Mouse (Mus musculus) E14TG2a.4 (cell line): ENCODE measurements around the gene Traf4.

Source experiments
- H3K27me3 ChIP-seq: 2 replicates; pipeline ENCODE4 v1.6.1; 2014; ENCODE audit warnings: low read length, control low read depth; ENCODE audit not compliant: insufficient read depth
- H3K36me3 ChIP-seq: 2 replicates; pipeline ENCODE4 v1.6.1; 2014; ENCODE audit warnings: low read length, control low read depth; ENCODE audit not compliant: insufficient read depth
- H3K4me1 ChIP-seq: replicated peaks from 2 replicates; pipeline ENCODE4 v1.6.1; 2014; ENCODE audit warnings: low read depth, low read length, control low read depth
- H3K4me3 ChIP-seq: replicated peaks from 2 replicates; pipeline ENCODE4 v1.5.1; 2014; ENCODE audit warnings: mild to moderate bottlenecking, low read length
- H3K9me3 ChIP-seq: 2 replicates; pipeline ENCODE4 v1.6.1; 2014; ENCODE audit warnings: low read length, control low read depth
- CTCF ChIP-seq: conservative IDR thresholded peaks from 2 replicates; pipeline ENCODE4 v1.5.1; 2014; ENCODE audit warnings: low read length
- NANOG ChIP-seq: IDR thresholded peaks from 2 replicates; pipeline ENCODE4 v1.6.1; 2014; ENCODE audit warnings: borderline replicate concordance, low read length, mixed read lengths
- POU5F1 ChIP-seq: IDR thresholded peaks from 2 replicates; pipeline ENCODE4 v1.6.1; 2014; ENCODE audit warnings: low read length, borderline replicate concordance

The Traf4 gene

DNA sequence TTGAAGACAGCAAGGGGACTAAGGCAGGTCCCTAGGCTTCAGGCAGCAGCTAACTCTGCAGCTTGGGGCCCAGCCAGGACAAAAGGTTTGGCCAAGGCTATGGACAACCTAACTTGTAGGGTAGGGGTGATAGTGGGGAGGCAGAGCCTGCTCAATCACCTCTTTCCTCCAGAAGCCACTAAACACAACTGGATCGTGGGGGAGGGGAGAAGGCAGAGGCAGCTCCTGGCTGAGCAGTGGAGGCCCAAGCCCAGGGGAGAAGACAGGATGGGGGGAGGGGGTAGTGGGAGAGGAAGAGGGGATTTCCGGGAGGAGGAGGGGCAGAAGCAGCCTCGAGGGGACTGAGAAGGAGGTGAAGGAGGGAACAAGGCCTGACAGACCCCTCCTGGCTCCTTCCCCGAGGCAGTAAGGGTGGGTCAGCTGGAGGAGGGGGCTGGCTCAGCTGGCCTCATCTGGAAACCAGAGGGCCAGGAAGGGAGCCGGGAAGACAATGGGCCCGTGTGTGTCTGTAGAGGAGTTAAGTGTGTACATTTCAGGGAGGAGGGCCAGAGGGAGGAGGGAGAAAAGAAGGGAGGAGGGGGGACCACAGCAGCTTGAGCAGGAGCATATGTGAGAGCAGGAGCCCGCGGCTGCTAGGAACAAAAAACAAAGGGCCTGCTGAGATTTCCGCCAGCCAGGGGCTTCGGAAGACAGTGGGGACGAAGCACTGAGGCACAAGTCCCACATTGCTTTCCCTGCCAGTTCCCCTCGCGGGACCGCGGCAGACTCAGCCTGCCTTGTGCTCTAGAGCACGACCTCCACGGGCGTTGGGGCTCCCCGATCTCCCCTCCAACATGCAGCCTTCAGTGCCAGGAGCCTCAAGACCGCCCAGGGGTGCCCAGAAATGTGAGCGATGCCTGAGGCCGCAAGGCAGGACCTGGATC lies 1.4 kb downstream of the Traf4 start:
- no peak for TF ChIP-seq NANOG
- Histone ChIP-seq H3K9me3 (no peaks in the 10 kb centered on the region), H3K36me3 (peaks cover 57% of the 10 kb centered on the region), H3K4me3 (peak overlapping the region; percentile 98), H3K4me1 (peaks cover 85% of the 10 kb centered on the region), H3K27me3 (no peaks in the 10 kb centered on the region)

DNA sequence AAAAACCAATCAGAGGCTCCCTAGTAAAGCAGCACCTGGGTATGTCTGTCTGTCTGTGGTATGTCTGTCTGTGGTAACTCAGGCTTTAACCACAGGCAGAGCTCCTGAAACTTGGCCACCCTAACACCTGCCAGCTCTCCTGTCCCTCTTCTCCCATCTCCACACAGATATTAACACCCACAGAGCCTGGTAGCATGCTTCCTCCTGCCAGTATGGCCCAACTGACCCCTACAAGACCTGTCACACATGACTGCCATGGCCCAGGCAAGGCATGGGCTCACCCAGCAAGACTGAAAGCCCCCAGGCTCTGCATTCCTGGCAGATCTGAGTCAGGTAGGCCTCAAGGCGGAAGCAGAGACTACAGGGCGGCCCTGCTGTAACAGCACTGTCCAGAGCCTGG lies 2.3 kb downstream of the Traf4 start:
- TF ChIP-seq POU5F1 (no peak), NANOG (no peak), CTCF (no peak)
- Histone ChIP-seq H3K27me3 (no peaks in the 10 kb centered on the region), H3K9me3 (no peaks in the 10 kb centered on the region), H3K4me3 (peak overlapping the region; percentile 98), H3K4me1 (peaks cover 85% of the 10 kb centered on the region), H3K36me3 (peaks cover 66% of the 10 kb centered on the region)

DNA sequence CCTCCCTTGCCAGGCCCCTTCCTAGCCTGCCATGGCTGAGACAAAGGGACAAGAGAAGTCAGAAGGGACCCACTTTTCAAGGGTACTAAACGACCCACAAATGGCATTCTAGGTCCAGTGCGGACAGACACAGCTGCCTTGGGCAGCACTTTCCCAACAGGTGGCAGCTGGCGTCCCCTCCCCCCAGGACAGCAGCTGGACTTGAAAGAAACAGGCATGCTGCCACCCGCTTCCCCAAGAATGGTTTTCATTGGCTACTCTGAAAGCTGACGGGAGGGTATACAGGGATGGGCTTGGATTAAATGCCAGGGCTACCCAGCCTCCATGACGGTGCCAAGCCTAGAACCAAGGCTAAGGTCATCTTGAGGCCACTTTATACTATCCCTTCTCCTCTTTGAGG lies 2.9 kb downstream of the Traf4 start:
- H3K4me3 ChIP-seq = peak overlapping the region; percentile 98
- no peaks in the 10 kb centered on the region for H3K27me3 ChIP-seq
- TF ChIP-seq POU5F1 (no peak), NANOG (no peak), CTCF (no peak)
- H3K36me3 ChIP-seq = peaks cover 66% of the 10 kb centered on the region
- peaks cover 85% of the 10 kb centered on the region for H3K4me1 ChIP-seq
- no peaks in the 10 kb centered on the region for H3K9me3 ChIP-seq

DNA sequence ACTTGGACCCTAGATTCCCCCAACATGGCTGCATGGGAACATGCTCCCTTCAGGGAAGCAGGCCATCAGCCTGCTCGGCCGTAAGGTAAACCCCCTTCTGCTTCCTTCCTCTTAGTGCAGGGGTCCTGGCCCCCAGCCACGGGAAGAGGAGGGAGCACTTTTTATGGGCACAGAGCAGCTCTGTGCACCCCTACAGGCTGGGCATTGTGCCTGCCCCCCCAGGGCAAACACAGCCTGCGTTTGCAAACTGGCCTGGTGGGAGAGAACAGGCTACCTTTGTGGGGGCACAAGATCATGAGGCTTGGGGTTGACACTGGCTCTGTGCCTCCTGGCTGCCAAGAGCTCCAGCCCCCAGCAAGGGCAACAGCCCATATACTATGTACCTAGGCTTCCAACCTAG lies 3.4 kb downstream of the Traf4 start:
- Histone ChIP-seq H3K9me3 (no peaks in the 10 kb centered on the region), H3K27me3 (no peaks in the 10 kb centered on the region), H3K36me3 (peaks cover 67% of the 10 kb centered on the region), H3K4me1 (peaks cover 85% of the 10 kb centered on the region), H3K4me3 (peak overlapping the region; percentile 98)
- no peak for TF ChIP-seq CTCF
- TF ChIP-seq POU5F1 = no peak
- no peak for TF ChIP-seq NANOG

DNA sequence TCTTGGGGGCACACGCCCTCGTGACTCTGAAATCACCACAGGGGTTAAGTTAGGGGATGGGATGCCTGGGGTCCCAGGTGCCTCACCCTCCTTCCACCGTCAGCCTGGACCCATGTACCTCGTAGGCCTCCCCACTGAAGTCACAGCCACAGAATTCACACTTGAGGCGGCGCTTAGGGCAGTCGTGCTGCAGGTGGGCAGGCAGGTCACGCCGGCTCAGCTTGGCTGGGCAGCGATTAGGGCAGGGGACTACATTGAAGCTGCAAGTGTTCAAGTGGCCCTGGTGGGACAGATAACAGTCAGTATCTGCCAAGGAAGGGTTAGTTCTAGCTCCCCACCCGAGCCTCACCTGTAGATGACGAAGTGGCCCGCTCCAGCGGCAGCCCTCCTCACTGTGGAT lies 4.2 kb downstream of the Traf4 start:
- Histone ChIP-seq H3K9me3 (no peaks in the 10 kb centered on the region), H3K36me3 (peaks cover 75% of the 10 kb centered on the region), H3K27me3 (no peaks in the 10 kb centered on the region), H3K4me1 (peaks cover 84% of the 10 kb centered on the region), H3K4me3 (0 out of 2 replicates have a peak overlapping the region, but pooled peaks have one; percentile 52)
- TF ChIP-seq CTCF (no peak), NANOG (no peak), POU5F1 (no peak)

DNA sequence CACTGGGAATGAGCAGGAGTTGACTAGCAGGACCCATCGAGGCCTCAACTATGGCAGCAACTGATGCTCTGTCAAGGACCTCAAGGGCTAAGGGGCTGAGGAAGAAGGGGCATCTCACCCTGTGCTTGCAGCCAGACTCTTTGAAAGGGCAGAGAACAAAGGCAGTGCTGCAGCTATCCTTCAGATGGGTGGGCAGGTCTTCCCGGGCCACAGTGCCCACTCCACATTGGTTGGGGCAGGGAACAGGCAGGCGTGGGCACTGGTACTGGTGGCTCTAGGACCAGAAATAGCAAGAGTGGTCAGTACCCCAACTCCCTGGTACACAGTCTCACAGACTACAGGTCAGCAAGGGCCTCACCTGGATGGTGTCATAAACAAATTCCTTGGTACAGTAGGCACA lies 4.7 kb downstream of the Traf4 start:
- Histone ChIP-seq H3K36me3 (peaks cover 80% of the 10 kb centered on the region), H3K27me3 (no peaks in the 10 kb centered on the region), H3K4me1 (peaks cover 83% of the 10 kb centered on the region), H3K9me3 (no peaks in the 10 kb centered on the region), H3K4me3 (peak overlapping the region; percentile 52)
- no peak for TF ChIP-seq CTCF
- no peak for TF ChIP-seq POU5F1
- TF ChIP-seq NANOG = no peak

DNA sequence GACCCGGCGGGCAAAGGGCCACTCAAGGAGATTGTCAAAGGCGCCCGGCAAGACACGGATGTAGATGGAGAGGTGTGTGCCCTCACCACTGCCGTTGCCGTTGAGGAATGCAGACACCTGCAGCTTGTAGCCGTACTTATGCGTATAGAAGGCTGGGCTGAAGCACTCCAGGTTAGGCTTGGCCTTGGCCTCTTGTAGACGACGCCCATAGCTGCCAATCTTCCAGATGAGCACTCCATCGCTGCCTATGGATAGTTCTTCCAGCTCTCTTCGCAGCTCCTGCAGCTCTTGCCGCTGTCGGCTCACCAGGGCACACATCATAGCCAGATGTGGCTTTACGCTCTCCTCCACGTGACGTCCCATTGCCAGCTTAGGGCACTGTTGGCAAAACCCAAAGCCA lies 5.2 kb downstream of the Traf4 start:
- Histone ChIP-seq H3K36me3 (peaks cover 85% of the 10 kb centered on the region), H3K27me3 (no peaks in the 10 kb centered on the region), H3K4me1 (peaks cover 86% of the 10 kb centered on the region), H3K9me3 (no peaks in the 10 kb centered on the region), H3K4me3 (peak overlapping the region; percentile 52)
- no peak for TF ChIP-seq NANOG
- TF ChIP-seq POU5F1 = no peak
- no peak for TF ChIP-seq CTCF

DNA sequence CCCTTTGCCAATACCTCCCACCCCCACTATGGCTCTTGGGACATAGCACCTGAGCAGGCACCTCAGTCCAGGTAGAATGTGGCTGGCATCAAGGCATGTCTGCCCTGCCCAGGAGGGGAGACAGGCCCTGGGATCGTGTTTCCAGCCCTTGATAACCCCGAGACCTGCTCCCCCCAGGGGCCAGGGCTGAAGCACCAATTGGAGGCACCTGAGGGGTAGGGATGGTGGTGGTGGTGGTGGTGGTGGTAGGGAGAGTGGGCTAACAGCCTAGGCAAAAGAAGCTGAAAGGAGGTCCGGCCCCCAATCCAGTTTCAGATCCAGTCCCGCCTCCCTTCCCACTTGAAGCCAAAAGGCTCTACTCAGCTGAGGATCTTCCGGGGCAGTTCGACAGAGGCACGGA lies 5.8 kb downstream of the Traf4 start:
- peak overlapping the region; percentile 52 for H3K4me3 ChIP-seq
- peaks cover 89% of the 10 kb centered on the region for H3K4me1 ChIP-seq
- H3K27me3 ChIP-seq = no peaks in the 10 kb centered on the region
- no peaks in the 10 kb centered on the region for H3K9me3 ChIP-seq
- H3K36me3 ChIP-seq = peaks cover 91% of the 10 kb centered on the region
- TF ChIP-seq NANOG (no peak), POU5F1 (no peak)

DNA sequence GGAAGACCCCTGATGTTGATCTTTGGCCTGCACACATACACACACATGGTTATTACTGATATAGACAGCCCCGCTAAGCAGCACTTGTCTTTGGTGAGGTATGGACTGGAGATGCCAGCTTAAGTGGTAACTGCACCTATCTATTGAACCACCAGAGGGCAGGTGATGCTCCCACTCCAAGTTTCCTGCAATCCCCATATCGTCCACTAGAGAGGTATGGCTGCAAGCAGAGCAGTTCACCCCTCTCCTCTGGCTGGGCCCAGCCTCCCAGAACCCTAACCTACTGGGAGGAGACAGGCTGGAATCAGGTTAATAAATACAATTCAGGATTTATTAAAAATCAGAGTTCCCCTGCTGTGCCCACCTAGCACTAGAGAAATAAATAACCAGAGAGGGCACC lies 6.3 kb downstream of the Traf4 start:
- Histone ChIP-seq H3K27me3 (no peaks in the 10 kb centered on the region), H3K36me3 (peaks cover 96% of the 10 kb centered on the region), H3K4me3 (no peak overlapping the region), H3K9me3 (no peaks in the 10 kb centered on the region), H3K4me1 (peaks cover 94% of the 10 kb centered on the region)
- TF ChIP-seq CTCF (peak; percentile 83), POU5F1 (no peak)
